Mouse (Mus musculus) CH12.LX (cell line): ENCODE measurements around the gene Il11ra1. TPM values are rescaled to one million over a fixed set of nuclear protein-coding genes. Genes with fewer than 3 reads are reported as not detected.
"Not testable (repeated sequence)": the region's sequence is repeated elsewhere in the genome, so short reads cannot be mapped to it uniquely, and the experiment has no call there.

Experiments
- DNase-seq: peaks from one replicate; pipeline ENCODE4 v3.0.0-alpha.2; 2013; ENCODE audit errors: extremely low read depth
- H3K27ac ChIP-seq: 2 replicates; pipeline ENCODE4 v1.5.1; 2012; ENCODE audit warnings: low read depth, mild to moderate bottlenecking, control low read depth, moderate library complexity; ENCODE audit not compliant: insufficient read depth
- H3K27me3 ChIP-seq: replicated peaks from 2 replicates; pipeline ENCODE3; 2012; ENCODE audit warnings: inconsistent platforms
- H3K36me3 ChIP-seq, 2 experiments: replicated peaks in 1 of 2; 2 replicates each; pipeline versions ENCODE3 to v1.6.1; 2012; ENCODE audit warnings: inconsistent platforms in 1 of 2, low read length in 1 of 2, mild to moderate bottlenecking in 1 of 2, mixed read lengths in 1 of 2, moderate library complexity in 1 of 2; ENCODE audit not compliant: control insufficient read depth in 1 of 2, insufficient read depth in 1 of 2
- H3K4me1 ChIP-seq, 2 experiments: 2 replicates each; pipeline ENCODE4 v1.6.1; 2012; ENCODE audit warnings: inconsistent platforms in 1 of 2, moderate library complexity in 1 of 2; ENCODE audit not compliant: insufficient read depth in 2 of 2, control insufficient read depth in 1 of 2
- H3K4me2 ChIP-seq: 2 replicates; pipeline ENCODE4 v1.6.1; 2012; ENCODE audit warnings: low read depth, mild to moderate bottlenecking, control low read depth; ENCODE audit not compliant: poor library complexity, insufficient read depth, severe bottlenecking
- H3K4me3 ChIP-seq, 3 experiments: fragments of 150-350 bp in 1 of 3; sonication (generic) in 1 of 3; replicated peaks in 1 of 3; 2 replicates each; pipeline versions ENCODE3 to v1.5.1; 2011 to 2012; ENCODE audit warnings: low read depth in 2 of 3, low read length in 2 of 3, mild to moderate bottlenecking in 2 of 3, moderate library complexity in 2 of 3, control low read depth in 1 of 3, improper control_type of control experiment in 1 of 3, inconsistent platforms in 1 of 3, mixed read lengths in 1 of 3; ENCODE audit not compliant: poor library complexity in 1 of 3
- H3K79me2 ChIP-seq: replicated peaks from 2 replicates; pipeline ENCODE4 v1.6.1; 2012; ENCODE audit warnings: mild to moderate bottlenecking, moderate library complexity; ENCODE audit not compliant: control insufficient read depth, poor library complexity, insufficient read depth, severe bottlenecking; ENCODE audit errors: extremely low read depth
- H3K9ac ChIP-seq: 2 replicates; pipeline ENCODE4 v1.6.1; 2012; ENCODE audit warnings: low read depth, mild to moderate bottlenecking, control low read depth, moderate library complexity; ENCODE audit not compliant: insufficient read depth
- H3K9me3 ChIP-seq: replicated peaks from 2 replicates; pipeline ENCODE3; 2012; ENCODE audit warnings: low read length, inconsistent platforms, mixed read lengths
- dilution Hi-C: fragments of 300-500 bp; cut with MboI; formaldehyde crosslinking; loops from 2 replicates; pipeline ENCODE4 v1.14.3; 2020; ENCODE audit warnings: low sequenced_read_pairs; ENCODE audit not compliant: extremely low pct_unique_long_range_greater_than_20kb, extremely low pct_ligation_motif_present
- in situ Hi-C: fragments of 300-500 bp; cut with MboI; formaldehyde crosslinking; loops from 3 replicates; pipeline ENCODE4 v1.14.3; 2019; ENCODE audit warnings: low sequenced_read_pairs, low pct_ligation_motif_present, low pct_unique_long_range_greater_than_20kb, mixed read lengths
- polyA plus RNA-seq: library from polyadenylated mRNA; unstranded; fragments of >175 nt; gene quantifications from 2 replicates; pipeline ENCODE4 v1.2.1, GENCODE M21; 2012; ENCODE audit warnings: low read depth; ENCODE audit not compliant: insufficient read length
- total RNA-seq, 2 experiments: library from RNA; depleted of rRNA; stranded (reverse); fragments of 300-350 nt in 1 of 2; fragments of >200 nt in 1 of 2; gene quantifications; 2 replicates each; pipeline ENCODE4 v1.2.3; 2012 to 2014

The Il11ra1 gene
- total and polyA plus RNA-seq, 3 experiments = 1.3 to 4.8 (median 4.2) TPM

DNA sequence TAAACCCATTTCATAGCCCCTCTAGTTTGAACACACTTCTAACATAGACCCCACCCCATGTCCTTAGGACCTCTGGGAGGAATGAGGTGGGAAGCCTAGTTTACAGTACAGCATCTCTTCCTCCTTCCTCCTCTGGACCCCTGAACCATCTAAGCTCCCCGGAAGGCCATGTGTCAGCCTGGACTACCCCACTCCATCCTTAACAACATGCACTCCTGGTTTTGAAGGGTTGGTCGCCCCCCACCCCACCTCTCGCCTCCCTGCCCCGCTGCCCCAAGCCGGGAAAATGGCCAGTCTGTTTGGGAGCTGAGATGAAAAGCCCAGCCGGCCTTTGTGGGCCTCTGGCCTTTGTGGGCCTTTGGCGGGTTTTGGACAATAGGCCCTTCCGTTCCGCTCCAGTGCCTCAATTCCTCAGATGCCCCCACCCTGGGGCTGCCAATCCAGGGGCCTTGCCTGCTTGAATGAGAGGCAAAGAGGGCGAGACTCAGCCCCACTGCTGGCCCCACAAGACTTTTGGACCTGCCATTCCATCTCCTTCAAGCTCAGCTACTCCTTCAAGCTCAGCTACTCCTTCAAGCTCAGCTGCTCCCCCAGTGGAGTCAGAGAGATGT lies 13.8 kb upstream of the Il11ra1 start:
- H3K4me2 ChIP-seq, H3K36me3 ChIP-seq, H3K9ac ChIP-seq, in situ Hi-C loops, DNase-seq, H3K9me3 ChIP-seq, H3K4me3 ChIP-seq, H3K79me2 ChIP-seq, H3K4me1 ChIP-seq, H3K27ac ChIP-seq, dilution Hi-C loops: not testable (repeated sequence)
- H3K27me3 ChIP-seq = peaks cover 17% of the 10 kb centered on the region

DNA sequence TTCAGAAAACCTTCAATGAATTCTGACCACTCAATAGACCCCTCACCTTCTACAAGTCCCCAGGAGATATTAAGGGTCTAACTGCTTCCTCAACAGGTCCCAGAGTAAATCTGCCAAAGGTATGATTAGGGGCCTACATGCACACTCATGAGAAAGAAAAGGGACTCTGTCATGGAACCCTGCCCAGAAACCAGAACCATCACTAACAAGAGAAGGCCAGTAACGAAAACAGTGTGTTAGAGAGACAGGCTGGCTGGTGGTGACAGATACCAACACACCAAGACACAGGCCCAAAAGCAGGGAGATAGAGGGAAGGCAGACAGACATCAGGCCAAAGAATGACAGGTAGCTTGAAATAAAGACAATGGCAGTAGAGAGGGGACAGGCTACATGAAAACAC lies 11.2 kb upstream of the Il11ra1 start:
- H3K4me3 ChIP-seq, H3K4me2 ChIP-seq, H3K4me1 ChIP-seq, H3K27me3 ChIP-seq, in situ Hi-C loops, H3K9me3 ChIP-seq, H3K9ac ChIP-seq, H3K79me2 ChIP-seq, H3K27ac ChIP-seq, DNase-seq, H3K36me3 ChIP-seq, dilution Hi-C loops: not testable (repeated sequence)

DNA sequence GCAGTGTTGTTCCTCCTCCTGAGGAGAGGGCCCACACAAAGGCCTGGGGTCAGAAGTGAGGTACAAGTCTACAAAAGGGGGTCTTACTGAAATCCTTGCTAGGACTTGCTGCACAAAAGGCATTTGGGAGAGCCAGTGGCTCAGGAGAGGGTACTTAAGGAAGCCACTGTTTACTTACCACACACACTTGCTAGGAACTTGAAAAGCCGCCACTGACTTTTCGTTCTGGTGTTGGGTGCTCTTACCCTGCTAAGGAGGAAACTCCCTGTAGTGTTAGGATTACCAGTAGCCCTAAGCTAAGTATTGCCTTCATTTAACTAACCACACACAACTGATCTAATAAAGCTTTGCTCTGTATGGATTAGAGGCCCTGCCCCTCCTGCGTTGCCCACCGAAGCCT lies 9.8 kb upstream of the Il11ra1 start:
- H3K4me3 ChIP-seq, H3K36me3 ChIP-seq, H3K4me1 ChIP-seq, H3K27ac ChIP-seq, dilution Hi-C loops, H3K79me2 ChIP-seq, DNase-seq, in situ Hi-C loops, H3K4me2 ChIP-seq, H3K9me3 ChIP-seq, H3K27me3 ChIP-seq, H3K9ac ChIP-seq: not testable (repeated sequence)

DNA sequence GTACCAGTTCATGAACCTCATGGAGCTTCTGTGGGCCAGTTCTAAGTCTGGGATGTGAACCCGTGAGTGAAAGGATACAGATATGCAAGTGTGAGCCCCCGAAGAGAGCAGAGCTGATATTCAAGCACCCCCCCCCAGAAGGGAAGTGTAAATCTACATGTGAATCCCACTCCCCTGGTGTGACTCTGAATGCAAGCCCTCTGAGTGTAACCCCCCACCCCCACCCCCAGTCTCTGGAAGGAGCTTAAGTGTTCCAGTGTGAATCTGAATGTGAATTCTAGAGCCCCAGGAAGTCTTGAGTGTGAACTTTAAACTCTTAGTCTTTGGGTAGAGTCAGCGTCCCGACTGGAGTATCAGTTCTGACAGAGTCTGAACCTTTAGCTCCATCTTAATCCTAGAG lies 6.3 kb upstream of the Il11ra1 start:
- H3K36me3 ChIP-seq, H3K4me3 ChIP-seq, in situ Hi-C loops, H3K4me2 ChIP-seq, H3K27me3 ChIP-seq, dilution Hi-C loops, DNase-seq, H3K79me2 ChIP-seq, H3K4me1 ChIP-seq, H3K27ac ChIP-seq, H3K9ac ChIP-seq, H3K9me3 ChIP-seq: not testable (repeated sequence)

DNA sequence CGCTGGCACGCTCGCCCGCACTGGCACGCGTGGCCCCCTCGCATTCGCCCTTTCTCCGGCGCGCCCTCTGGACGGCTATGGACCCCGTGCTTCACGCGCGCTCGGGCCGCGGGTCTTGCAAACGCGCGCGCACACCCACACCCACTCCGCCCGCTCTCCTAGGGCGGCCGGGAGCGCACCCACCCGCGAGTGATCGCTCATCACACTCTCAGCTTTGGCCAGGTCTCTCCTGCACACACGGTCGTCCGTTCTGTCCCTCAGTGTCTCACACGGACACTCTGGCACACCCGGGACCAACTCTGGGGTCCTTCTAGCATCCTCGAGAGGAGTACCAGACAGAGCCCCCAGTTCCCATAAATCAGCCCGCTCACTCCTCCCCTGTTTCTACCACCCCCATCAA lies 4.0 kb upstream of the Il11ra1 start:
- dilution Hi-C loops, H3K27ac ChIP-seq: not testable (repeated sequence)

DNA sequence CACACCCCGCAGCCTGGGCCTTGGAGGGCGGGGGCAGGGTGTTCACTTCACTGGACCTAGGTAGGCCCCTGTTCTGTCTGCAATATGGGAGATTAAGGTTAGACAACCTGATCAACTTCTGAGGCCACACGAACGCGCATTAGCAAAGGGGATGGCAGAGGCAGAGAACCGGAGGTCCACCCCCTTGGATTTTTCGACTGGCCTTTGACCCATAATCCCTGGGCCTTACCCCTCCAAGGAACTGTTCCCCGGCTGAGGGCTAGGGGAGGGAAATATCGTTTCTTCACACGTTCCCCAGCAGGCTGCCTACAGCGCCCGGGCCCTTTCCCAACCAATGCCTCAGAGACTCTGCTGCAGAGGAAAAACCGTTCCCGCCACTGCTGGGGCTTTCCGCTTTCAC lies 3.3 kb upstream of the Il11ra1 start:
- H3K27me3 ChIP-seq, H3K9me3 ChIP-seq, H3K9ac ChIP-seq, H3K27ac ChIP-seq, H3K4me2 ChIP-seq, H3K36me3 ChIP-seq, H3K4me3 ChIP-seq, H3K4me1 ChIP-seq, DNase-seq, H3K79me2 ChIP-seq, dilution Hi-C loops, in situ Hi-C loops: not testable (repeated sequence)

More for the DNA sequence above, 4.0 kb upstream of the Il11ra1 start:
- H3K4me1 ChIP-seq, H3K9me3 ChIP-seq, H3K4me3 ChIP-seq, H3K9ac ChIP-seq, H3K36me3 ChIP-seq, H3K4me2 ChIP-seq, in situ Hi-C loops, H3K27me3 ChIP-seq, DNase-seq, H3K79me2 ChIP-seq: not testable (repeated sequence)
